Mouse (Mus musculus): ENCODE data around the gene Adarb2.

GRCm38 (mm10) chr13:8493363-8493762 lies 290.7 kb downstream of the Adarb2 start:
- TF ChIP-seq POLR2A (IDR thresholded peaks at IDR 0.05; ENCODE audit: extremely low read depth, insufficient read depth, low read length) (no peak), CTCF (IDR thresholded peaks at IDR 0.05; ENCODE audit: extremely low read depth, insufficient read depth, low read length) (no peak)
